Mouse (Mus musculus) liver, postnatal 0 days (tissue): ENCODE results near the gene Bcdin3d.

Source experiments
- CTCF ChIP-seq: sonication (generic); IDR thresholded peaks from 2 replicates; pipeline ENCODE4 v1.5.1; 2016; ENCODE audit warnings: antibody characterized with exemption, low read depth
- EP300 ChIP-seq: IDR thresholded peaks from 2 replicates; pipeline ENCODE4 v1.6.1; 2016; ENCODE audit warnings: antibody characterized with exemption, low read depth, mild to moderate bottlenecking

- TF ChIP-seq CTCF = no peak
- TF ChIP-seq EP300 = no peak
Measured at GRCm38 (mm10) chr15:99519626-99520025, 45.1 kb upstream of the Bcdin3d start.
